Mouse (Mus musculus) bone marrow macrophage, adult 2 months (primary cell): ENCODE data around the gene Gapvd1. TPM values are rescaled to one million over a fixed set of nuclear protein-coding genes. Genes with fewer than 3 reads are reported as not detected.
A peak's percentile ranks its signal among the peaks of the same experiment; 100 is the strongest.
"Not testable (repeated sequence)": the region's sequence is repeated elsewhere in the genome, so short reads cannot be mapped to it uniquely, and the experiment has no call there.

Experiments used
- H3K27ac ChIP-seq: 2 replicates; pipeline ENCODE4 v1.5.1; 2012; ENCODE audit warnings: low read depth, low read length; ENCODE audit not compliant: insufficient read depth
- H3K4me1 ChIP-seq: 2 replicates; pipeline ENCODE4 v1.6.1; 2012; ENCODE audit warnings: low read length; ENCODE audit not compliant: control insufficient read depth, insufficient read depth
- H3K4me3 ChIP-seq: 2 replicates; pipeline ENCODE4 v1.5.1; 2012; ENCODE audit warnings: mild to moderate bottlenecking, low read length, moderate library complexity; ENCODE audit not compliant: insufficient read depth
- CTCF ChIP-seq: IDR thresholded peaks from 2 replicates; pipeline ENCODE4 v1.5.1; 2012; ENCODE audit warnings: low read depth, mild to moderate bottlenecking, low read length, moderate library complexity
- POLR2A ChIP-seq: IDR thresholded peaks from 2 replicates; pipeline ENCODE4 v1.6.1; 2012; ENCODE audit warnings: mild to moderate bottlenecking, low read depth, low read length, borderline replicate concordance
- polyA plus RNA-seq: library from polyadenylated mRNA; stranded (reverse); fragments of >200 nt; gene quantifications from 2 replicates; pipeline ENCODE4 v1.2.4, GENCODE M21; 2012; ENCODE audit not compliant: missing spikeins, insufficient read depth, insufficient read length

The Gapvd1 gene
- polyA plus RNA-seq, 1 experiment = 98.7 TPM

DNA sequence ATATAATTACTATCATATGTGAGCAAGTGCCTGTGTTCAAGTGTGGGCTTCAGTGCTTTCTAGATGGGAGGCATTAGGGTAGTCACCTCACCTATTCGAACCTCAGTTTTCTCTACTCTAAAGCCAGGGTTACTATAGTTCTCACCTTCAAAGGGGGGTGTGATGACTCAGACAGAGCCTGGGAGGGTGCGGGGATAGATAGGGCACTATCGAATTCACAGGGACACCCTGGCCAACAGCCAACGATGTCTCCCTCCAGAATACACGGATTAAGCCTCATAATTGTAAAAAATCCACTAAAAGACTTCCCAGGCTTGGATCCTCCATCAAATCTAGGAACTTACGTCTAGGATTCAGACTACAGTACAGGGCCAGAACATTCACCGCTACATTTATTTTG lies 40.4 kb upstream of the Gapvd1 start:
- TF ChIP-seq CTCF (no peak), POLR2A (no peak)
- H3K4me1 ChIP-seq = peaks cover 5% of the 10 kb centered on the region
- no peak overlapping the region for H3K4me3 ChIP-seq
- no peak overlapping the region for H3K27ac ChIP-seq

DNA sequence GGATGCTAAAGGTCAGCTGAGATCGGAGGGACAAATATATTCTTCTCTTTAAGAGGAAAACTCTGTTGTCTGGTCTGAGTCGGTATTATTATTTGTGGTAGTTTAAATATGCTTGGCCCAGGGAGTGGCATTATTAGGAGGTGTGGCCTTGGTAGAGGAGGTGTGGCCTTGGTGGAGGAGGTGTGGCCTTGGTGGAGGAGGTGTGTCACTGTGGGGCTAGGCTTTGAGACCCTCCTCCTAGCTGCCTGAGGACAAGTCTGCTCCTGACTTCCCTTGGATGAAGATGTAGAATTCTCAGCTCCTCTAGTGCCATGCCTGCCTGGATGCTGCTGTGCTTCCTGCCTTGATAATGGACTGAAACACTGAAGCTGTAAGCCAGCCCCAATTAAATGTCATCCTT lies 39.5 kb upstream of the Gapvd1 start:
- Histone ChIP-seq H3K4me1 (peaks cover 3% of the 10 kb centered on the region), H3K27ac (no peak overlapping the region), H3K4me3 (no peak overlapping the region)
- TF ChIP-seq POLR2A (no peak), CTCF (no peak)

DNA sequence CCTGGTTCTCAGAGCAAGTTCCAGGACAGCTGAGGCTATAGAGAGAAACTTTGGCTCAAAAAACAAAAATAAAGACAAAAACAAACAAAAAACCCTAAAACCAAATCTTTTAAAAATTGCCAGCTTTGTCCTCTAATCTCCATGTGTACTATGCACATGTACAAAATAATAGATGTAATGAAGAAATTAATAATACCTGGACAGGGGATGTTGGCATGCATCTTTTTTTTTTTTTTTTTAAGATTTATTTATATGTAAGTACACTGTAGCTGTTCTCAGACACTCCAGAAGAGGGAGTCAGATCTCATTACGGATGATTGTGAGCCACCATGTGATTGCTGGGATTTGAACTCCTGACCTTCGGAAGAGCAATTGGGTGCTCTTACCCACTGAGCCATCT lies 37.5 kb upstream of the Gapvd1 start:
- not testable (repeated sequence) for H3K27ac ChIP-seq, H3K4me1 ChIP-seq, H3K4me3 ChIP-seq

DNA sequence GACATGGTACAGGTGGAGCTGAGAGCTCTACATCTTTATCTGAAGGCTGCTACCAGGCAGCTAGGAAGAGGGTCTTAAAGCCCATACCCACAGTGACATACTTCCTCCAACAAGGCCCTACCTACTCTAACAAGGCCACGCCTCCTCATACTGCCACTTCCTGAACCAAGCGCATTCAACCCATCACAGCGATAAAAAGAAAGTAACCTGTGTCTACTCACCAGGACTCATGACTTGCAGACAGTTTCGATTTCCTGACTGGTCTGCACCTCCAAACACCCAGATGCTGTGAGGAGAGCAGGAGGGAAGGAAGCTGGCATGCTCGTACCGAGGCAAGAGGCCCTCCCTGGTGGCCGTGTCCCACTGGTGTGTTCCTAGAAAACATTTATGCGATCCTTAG lies 35.2 kb upstream of the Gapvd1 start:
- Histone ChIP-seq H3K27ac (no peak overlapping the region), H3K4me1 (no peaks in the 10 kb centered on the region), H3K4me3 (no peak overlapping the region)
- TF ChIP-seq CTCF (no peak), POLR2A (no peak)

DNA sequence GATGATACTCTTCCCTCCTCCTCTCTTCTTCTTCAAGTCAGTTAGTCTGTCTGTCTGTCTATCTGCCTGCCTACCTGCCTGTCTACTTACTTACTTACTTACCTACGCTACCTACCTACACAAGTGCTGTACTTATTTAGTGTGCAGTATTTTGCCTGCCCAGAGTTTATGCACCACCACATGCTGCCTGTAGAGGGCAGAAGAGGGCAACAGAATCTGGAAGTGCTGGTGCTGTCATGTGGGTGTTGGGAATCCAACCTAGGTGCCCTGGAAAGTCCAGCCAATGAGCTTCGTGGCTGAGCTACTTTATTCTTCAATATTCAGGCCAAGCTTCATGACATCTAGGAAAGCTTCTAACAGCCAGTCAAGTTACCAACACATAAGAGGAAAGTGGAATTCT lies 29.1 kb upstream of the Gapvd1 start:
- Histone ChIP-seq H3K4me3 (no peak overlapping the region), H3K27ac (no peak overlapping the region), H3K4me1 (no peaks in the 10 kb centered on the region)
- TF ChIP-seq CTCF = peak; percentile 62
- no peak for TF ChIP-seq POLR2A

DNA sequence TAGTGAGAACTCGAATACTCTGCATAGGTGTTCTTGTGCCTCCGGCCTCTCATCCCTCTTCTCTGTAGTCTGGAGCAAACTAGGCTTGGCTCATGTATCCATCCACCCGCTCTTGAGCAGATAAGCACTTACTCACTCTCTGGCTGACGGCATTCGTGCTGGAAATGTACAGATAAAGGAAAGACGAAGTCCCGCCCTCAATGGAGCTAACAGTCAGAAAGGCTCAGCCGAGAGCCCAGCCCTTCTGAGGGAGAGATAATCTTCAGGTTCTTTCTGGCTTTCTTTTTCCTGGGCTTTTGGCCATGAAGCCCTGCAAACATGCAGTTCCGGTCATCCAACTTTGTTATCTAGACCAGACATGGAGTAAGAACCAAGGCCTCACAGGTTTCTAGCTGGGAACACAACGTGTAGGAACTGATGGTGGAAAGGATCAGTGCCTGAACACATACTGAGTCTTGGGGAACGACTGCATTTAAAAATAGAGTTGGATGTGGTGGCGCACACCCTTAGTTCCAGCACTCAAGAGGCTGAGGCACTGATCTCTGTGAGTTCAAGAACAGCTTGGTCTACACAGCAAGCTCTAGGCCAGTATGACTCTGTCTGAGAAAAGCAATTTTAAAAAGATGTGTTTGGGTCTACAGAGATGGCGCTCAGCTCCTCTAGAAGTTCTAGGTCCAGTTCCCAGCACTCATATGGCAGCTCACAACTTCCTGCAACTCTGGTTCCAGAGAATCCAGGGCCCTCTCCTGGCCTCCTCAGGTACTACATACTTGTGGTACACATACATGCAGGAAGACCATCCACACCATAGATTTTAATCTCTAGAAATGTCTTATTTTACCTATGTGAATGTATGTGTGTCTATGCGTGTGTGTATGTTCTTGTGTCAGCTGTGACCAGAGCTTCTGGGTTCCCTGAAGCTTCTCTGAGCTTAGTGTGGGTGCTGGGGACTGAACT lies 28.3 kb upstream of the Gapvd1 start:
- TF ChIP-seq CTCF (no peak), POLR2A (no peak)
- no peak overlapping the region for H3K27ac ChIP-seq
- H3K4me3 ChIP-seq = no peak overlapping the region
- H3K4me1 ChIP-seq = no peaks in the 10 kb centered on the region

DNA sequence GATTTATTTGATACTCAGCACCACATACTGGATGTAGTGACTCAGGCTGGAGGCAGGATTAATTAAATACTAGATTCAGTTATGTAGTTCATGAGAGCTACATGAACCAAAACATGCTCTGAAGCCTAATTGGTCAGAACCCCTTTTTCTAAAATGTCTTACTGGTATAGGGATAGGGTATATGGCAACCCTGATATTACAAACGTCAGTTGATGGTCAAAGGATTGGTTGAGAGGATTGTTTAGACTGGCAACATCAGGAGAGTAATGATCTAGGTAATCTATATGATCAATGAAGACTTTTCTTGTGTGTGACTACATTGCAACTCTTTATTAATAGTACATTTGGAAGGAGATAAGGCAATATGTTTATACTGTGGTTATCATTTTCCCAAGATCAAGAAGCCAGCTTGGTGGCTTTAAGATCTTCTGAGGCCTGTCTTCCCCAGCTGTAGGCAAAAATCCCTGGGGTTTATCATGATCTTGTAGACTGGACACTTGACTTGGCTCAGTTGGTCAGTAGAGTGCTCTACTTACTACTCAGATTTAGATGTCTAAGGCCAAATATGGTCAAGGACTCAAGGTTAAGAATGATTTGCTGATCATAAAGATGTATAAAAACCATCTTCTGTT lies 22.3 kb upstream of the Gapvd1 start:
- Histone ChIP-seq H3K4me3 (no peak overlapping the region), H3K4me1 (peaks cover 15% of the 10 kb centered on the region), H3K27ac (no peak overlapping the region)
- TF ChIP-seq CTCF (no peak), POLR2A (no peak)

DNA sequence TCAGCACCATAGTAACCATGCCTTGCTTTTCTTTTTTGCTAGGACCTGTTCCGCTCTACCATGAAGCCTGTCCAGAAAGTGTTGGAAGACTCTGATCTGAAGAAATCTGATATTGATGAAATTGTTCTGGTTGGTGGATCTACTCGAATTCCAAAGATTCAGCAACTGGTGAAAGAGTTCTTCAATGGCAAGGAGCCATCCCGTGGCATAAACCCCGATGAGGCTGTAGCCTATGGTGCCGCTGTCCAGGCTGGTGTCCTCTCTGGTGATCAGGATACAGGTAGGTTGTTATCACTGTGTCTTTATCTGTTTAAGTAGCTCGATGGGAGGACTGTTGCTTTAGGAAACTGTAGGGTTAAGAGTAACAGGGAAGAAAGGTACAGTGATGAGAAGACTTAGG lies 19.5 kb upstream of the Gapvd1 start:
- Histone ChIP-seq H3K4me1 (peaks cover 22% of the 10 kb centered on the region), H3K4me3 (peak overlapping the region; percentile 95), H3K27ac (no peak overlapping the region)
- TF ChIP-seq CTCF = no peak
- no peak for TF ChIP-seq POLR2A

DNA sequence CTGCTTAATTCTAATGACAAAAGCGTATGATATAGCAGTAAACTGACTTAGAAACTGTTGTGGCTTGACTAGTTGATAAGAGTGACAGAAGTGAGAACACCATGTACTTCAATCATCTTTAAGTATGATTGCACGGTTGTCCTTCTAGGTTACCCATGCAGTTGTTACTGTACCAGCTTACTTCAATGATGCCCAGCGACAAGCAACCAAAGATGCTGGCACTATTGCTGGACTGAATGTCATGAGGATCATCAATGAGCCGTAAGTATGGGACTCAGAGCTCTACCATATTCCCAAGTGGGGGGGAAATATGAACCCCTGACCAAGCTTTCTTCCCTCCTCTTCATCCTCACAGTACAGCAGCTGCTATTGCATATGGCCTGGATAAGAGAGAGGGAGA lies 18.6 kb upstream of the Gapvd1 start:
- H3K27ac ChIP-seq = no peak overlapping the region
- no peak for TF ChIP-seq CTCF
- no peak for TF ChIP-seq POLR2A
- peak overlapping the region; percentile 95 for H3K4me3 ChIP-seq
- H3K4me1 ChIP-seq = peaks cover 22% of the 10 kb centered on the region

DNA sequence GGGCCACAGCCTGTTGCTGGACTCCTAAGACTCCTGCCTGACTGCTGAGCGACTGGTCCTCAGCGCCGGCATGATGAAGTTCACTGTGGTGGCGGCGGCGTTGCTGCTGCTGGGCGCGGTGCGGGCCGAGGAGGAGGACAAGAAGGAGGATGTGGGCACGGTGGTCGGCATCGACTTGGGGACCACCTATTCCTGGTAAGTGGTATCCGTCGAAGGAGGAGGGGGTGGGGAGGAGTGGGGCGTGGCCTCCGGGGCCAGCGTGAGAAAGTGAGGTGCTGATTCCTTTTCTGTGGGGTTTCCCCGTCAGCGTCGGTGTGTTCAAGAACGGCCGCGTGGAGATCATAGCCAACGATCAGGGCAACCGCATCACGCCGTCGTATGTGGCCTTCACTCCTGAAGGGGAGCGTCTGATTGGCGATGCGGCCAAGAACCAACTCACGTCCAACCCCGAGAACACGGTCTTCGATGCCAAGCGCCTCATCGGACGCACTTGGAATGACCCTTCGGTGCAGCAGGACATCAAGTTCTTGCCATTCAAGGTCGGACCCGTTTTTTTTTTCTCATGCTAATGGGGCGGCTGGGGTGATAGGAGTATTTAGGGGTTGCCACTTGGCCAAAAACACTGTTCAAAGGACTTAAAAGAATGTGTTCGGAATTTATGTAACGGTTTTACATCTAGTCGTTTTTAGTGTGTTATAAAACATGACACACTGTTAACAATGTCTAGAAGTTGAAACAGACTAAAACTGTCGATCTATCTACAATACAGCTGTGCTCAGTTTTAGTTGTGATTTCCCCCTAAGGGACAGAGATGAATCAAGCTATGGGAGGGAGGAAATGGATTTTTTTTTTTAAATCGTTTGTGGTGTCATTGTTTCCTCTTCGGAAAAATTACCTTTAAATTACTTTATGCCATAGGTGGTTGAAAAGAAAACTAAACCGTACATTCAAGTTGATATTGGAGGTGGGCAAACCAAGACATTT lies 17.5 kb upstream of the Gapvd1 start:
- Histone ChIP-seq H3K4me1 (peaks cover 22% of the 10 kb centered on the region), H3K4me3 (peak overlapping the region; percentile 95), H3K27ac (peak overlapping the region; percentile 78)
- no peak for TF ChIP-seq POLR2A
- TF ChIP-seq CTCF = no peak
